Mouse (Mus musculus): ENCODE results near the gene Mad2l2. TPM values are rescaled to one million over a fixed set of nuclear protein-coding genes. Genes with fewer than 3 reads are reported as not detected.
A peak's percentile ranks its signal among the peaks of the same experiment; 100 is the strongest.

Gene Mad2l2
- polyA plus RNA-seq, 1 experiment from 2014 or later, result 47.5 TPM

- H3K27ac ChIP-seq (ENCODE audit: low read depth), result 0 out of 2 replicates have a peak overlapping the region, but pooled peaks have one; percentile 43
- no peaks in the 10 kb centered on the region for H3K36me3 ChIP-seq (ENCODE audit: control insufficient read depth, insufficient read depth, low read length)
- ATAC-seq (replicated peaks; ENCODE audit: low FRiP score, low TSS enrichment, low read depth) (peak; percentile 62), DNase-seq (ENCODE audit: low spot score) (no peak)
- peaks cover 21% of the 10 kb centered on the region for H3K4me1 ChIP-seq (replicated peaks; ENCODE audit: control insufficient read depth, insufficient read depth, low read length)
- H3K27me3 ChIP-seq (replicated peaks; ENCODE audit: control insufficient read depth, insufficient read depth, low read length), result no peaks in the 10 kb centered on the region
- peak overlapping the region; percentile 71 for H3K9ac ChIP-seq (ENCODE audit: low read length)
- WGBS, result 5% methylated on average over 22 of the region's 30 CpGs
- peak overlapping the region; percentile 81 for H3K4me3 ChIP-seq (ENCODE audit: low read depth, low read length)
- no peaks in the 10 kb centered on the region for H3K9me3 ChIP-seq (ENCODE audit: control insufficient read depth, low read length)
- peak overlapping the region; percentile 81 for H3K4me2 ChIP-seq (ENCODE audit: low read length)
Observed at GRCm38 (mm10) chr4:148087091-148087906, 42.9 kb upstream of the Mad2l2 start.

DNA sequence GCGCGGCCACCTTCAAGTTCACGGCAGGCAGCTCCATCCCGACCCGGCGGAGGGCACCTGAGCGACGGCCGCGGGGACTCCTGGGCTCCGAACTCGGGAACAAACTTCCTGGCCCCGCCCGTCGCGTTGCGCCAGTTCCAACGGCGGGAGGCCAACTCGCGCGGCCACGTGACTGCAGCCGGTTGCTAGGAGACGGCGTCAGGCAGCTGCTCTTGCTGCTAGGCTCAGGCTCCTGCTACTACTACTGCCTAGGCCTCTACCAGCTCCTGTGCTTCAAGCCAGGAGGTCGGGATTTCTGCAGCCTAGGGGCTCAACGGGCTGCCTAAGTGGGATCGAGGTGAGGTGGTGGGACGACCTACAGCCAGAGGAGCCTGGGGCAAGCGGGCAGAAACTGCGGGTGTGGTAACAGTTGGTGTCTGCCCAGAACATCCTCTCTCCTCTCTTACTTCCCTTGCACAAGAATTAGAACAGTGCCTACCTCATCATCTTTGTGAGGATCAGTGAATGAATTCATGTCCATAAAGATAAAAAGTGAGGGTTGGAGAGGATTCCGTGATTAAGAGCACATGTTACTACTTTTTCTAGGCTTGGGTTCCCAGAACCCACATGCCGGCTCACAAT is 42.2 kb upstream of the Mad2l2 start, which contains the start of gene Agtrap:
Gene Agtrap, minus strand, starts transcription at position 125 of the 621 bp plus-strand sequence.
- ATAC-seq (replicated peaks; ENCODE audit: low FRiP score, low TSS enrichment, low read depth), result peak; percentile 93

GRCm38 (mm10) chr4:148089166-148089565 is 41.0 kb upstream of the Mad2l2 start:
- Histone ChIP-seq H3K4me3 (ENCODE audit: low read depth, low read length) (no peak overlapping the region), H3K27me3 (replicated peaks; ENCODE audit: control insufficient read depth, insufficient read depth, low read length) (no peaks in the 10 kb centered on the region), H3K36me3 (ENCODE audit: control insufficient read depth, insufficient read depth, low read length) (no peaks in the 10 kb centered on the region), H3K27ac (ENCODE audit: low read depth) (no peak overlapping the region), H3K9me3 (ENCODE audit: control insufficient read depth, low read length) (no peaks in the 10 kb centered on the region), H3K9ac (ENCODE audit: low read length) (no peak overlapping the region), H3K4me1 (replicated peaks; ENCODE audit: control insufficient read depth, insufficient read depth, low read length) (peaks cover 17% of the 10 kb centered on the region), H3K4me2 (ENCODE audit: low read length) (no peak overlapping the region)
- 71% methylated on average over 4 of the region's 4 CpGs for WGBS
- ATAC-seq (replicated peaks; ENCODE audit: low FRiP score, low TSS enrichment, low read depth) (no peak), DNase-seq (ENCODE audit: low spot score) (no peak)

More for the DNA sequence above, 42.2 kb upstream of the Mad2l2 start, which contains the start of gene Agtrap:
- no peaks in the 10 kb centered on the region for H3K36me3 ChIP-seq (ENCODE audit: control insufficient read depth, insufficient read depth, low read length)
- H3K4me2 ChIP-seq (ENCODE audit: low read length), result peak within 1 kb of the TSS; percentile 81
- H3K9ac ChIP-seq (ENCODE audit: low read length), result peak within 1 kb of the TSS; percentile 71
- 0 out of 2 replicates have a peak within 1 kb of the TSS, but pooled peaks have one; percentile 43 for H3K27ac ChIP-seq (ENCODE audit: low read depth)
- no peaks in the 10 kb centered on the region for H3K27me3 ChIP-seq (replicated peaks; ENCODE audit: control insufficient read depth, insufficient read depth, low read length)
- peak; percentile 92 for DNase-seq (ENCODE audit: low spot score)
- H3K9me3 ChIP-seq (ENCODE audit: control insufficient read depth, low read length), result no peaks in the 10 kb centered on the region
- 7% methylated on average over 34 of the region's 34 CpGs for WGBS
- peak within 1 kb of the TSS; percentile 81 for H3K4me3 ChIP-seq (ENCODE audit: low read depth, low read length)
- peaks cover 21% of the 10 kb centered on the region for H3K4me1 ChIP-seq (replicated peaks; ENCODE audit: control insufficient read depth, insufficient read depth, low read length)

DNA sequence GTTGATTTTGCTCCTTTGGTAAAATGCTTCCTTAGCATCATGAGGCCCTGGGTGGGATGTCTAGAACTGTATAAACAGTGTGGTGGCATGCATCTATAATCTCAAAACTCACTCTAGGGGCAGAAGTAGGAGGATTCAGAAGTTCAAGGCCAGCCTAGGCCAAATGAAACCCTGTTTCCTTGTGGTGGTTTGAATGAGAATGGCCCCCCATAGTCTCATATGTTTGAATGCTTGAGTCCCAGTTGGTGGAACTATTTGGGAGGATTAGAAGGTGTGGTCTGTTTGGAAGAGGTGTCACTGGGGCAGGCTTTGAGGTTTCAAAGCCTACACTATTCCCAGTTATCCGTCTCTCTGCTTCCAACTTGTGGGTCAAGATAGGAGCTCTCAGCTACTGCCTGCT is 39.0 kb upstream of the Mad2l2 start:
- Histone ChIP-seq H3K4me2 (ENCODE audit: low read length) (no peak overlapping the region), H3K4me1 (replicated peaks; ENCODE audit: control insufficient read depth, insufficient read depth, low read length) (peaks cover 7% of the 10 kb centered on the region; the same call in 1 of the 2 replicates), H3K36me3 (ENCODE audit: control insufficient read depth, insufficient read depth, low read length) (no peaks in the 10 kb centered on the region), H3K27me3 (replicated peaks; ENCODE audit: control insufficient read depth, insufficient read depth, low read length) (no peaks in the 10 kb centered on the region), H3K9ac (ENCODE audit: low read length) (no peak overlapping the region), H3K4me3 (ENCODE audit: low read depth, low read length) (no peak overlapping the region), H3K27ac (ENCODE audit: low read depth) (no peak overlapping the region), H3K9me3 (ENCODE audit: control insufficient read depth, low read length) (no peaks in the 10 kb centered on the region)
- ATAC-seq (replicated peaks; ENCODE audit: low FRiP score, low TSS enrichment, low read depth), result no peak
- DNase-seq (ENCODE audit: low spot score), result no peak
- WGBS, result 92% methylated on average over 1 of the region's 1 CpGs

DNA sequence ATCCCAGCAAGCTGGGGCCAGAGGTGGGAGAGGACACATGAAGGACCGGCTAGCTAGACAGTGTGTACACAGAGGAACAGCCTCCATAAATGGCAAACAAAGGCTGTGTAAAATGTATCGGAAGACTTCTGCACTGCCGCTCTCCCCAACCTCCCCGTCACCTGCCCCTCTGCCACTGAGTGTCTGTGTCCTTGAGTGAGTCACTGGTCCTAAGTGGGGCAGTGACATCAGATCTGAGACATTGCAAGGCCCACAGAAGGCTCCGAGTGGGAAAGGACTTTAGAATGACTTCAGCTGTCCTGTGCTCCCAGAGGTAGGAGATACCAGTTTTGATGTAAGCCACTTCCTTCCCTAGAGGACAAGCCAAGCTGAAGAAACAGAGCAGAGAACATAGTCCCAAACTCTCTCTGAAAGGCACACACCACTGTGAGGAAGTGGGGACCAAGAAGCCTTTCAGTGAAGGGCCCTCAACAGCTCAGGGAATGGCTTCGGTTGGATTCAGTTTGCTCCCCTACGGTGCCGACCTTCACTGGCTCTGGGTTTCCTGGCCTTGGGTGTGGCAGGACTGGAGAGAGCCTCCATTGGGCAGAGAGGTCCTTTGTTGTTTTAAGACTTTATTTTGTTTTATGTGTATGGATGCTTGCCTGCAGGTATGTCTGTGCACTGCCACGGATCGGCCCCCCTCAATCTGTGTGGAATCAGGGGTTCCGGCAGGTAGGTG is 37.5 kb upstream of the Mad2l2 start:
- Histone ChIP-seq H3K4me3 (ENCODE audit: low read depth, low read length) (no peak overlapping the region), H3K27me3 (replicated peaks; ENCODE audit: control insufficient read depth, insufficient read depth, low read length) (no peaks in the 10 kb centered on the region), H3K36me3 (ENCODE audit: control insufficient read depth, insufficient read depth, low read length) (no peaks in the 10 kb centered on the region), H3K9me3 (ENCODE audit: control insufficient read depth, low read length) (no peaks in the 10 kb centered on the region), H3K9ac (ENCODE audit: low read length) (no peak overlapping the region), H3K4me1 (replicated peaks; ENCODE audit: control insufficient read depth, insufficient read depth, low read length) (no peaks in the 10 kb centered on the region), H3K4me2 (ENCODE audit: low read length) (no peak overlapping the region), H3K27ac (ENCODE audit: low read depth) (no peak overlapping the region)
- no peak for DNase-seq (ENCODE audit: low spot score)
- WGBS, result 83% methylated on average over 11 of the region's 11 CpGs
- ATAC-seq (replicated peaks; ENCODE audit: low FRiP score, low TSS enrichment, low read depth), result no peak

DNA sequence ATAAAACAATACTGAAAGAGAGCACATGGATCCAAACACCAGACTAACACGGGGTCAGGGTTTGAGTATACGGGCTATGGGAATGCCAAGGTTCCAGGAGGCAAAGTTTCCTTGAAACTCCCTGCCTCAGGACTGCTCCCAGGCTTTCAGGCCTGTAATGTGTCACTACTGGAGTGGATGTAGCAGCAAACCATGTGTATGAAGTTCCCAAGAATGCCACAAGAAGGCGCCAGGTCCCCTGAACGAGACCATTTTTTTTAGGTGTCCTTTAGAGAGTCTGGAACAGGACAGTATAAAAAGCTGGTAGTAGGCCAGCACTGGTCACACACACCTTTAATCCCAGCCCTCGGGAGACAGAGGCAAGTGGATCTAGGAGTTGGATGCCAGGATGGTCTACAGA is 36.0 kb upstream of the Mad2l2 start:
- 87% methylated on average over 5 of the region's 5 CpGs for WGBS
- Histone ChIP-seq H3K27me3 (replicated peaks; ENCODE audit: control insufficient read depth, insufficient read depth, low read length) (no peaks in the 10 kb centered on the region), H3K27ac (ENCODE audit: low read depth) (no peak overlapping the region), H3K9ac (ENCODE audit: low read length) (no peak overlapping the region), H3K4me2 (ENCODE audit: low read length) (no peak overlapping the region), H3K4me1 (replicated peaks; ENCODE audit: control insufficient read depth, insufficient read depth, low read length) (no peaks in the 10 kb centered on the region), H3K4me3 (ENCODE audit: low read depth, low read length) (no peak overlapping the region), H3K9me3 (ENCODE audit: control insufficient read depth, low read length) (no peaks in the 10 kb centered on the region), H3K36me3 (ENCODE audit: control insufficient read depth, insufficient read depth, low read length) (no peaks in the 10 kb centered on the region)
- ATAC-seq (replicated peaks; ENCODE audit: low FRiP score, low TSS enrichment, low read depth), result no peak
- DNase-seq (ENCODE audit: low spot score), result no peak

- H3K9ac ChIP-seq (ENCODE audit: low read length), result no peak overlapping the region
- H3K4me1 ChIP-seq (replicated peaks; ENCODE audit: control insufficient read depth, insufficient read depth, low read length), result no peaks in the 10 kb centered on the region
Observed at GRCm38 (mm10) chr4:148095081-148095480, 35.1 kb upstream of the Mad2l2 start.

DNA sequence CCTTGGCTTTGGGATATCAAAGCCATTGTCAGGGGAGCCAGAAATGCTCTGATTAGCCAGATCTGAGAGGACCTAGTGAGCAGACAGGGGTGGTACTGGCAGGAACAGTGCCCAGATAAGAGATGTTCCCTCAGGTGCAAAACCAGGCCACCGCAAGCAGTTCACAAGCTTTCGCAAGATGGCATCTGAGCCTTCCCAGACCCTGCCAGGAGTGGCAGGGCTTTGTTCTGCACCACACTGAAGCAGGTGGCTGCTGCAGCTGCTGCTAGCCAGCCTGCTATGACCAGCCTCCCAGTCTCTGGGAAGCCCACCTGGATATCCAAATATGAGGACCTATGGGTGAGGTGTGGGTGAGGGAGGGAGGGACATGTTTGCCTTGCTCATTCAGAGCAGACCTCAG is 32.2 kb upstream of the Mad2l2 start:
- Histone ChIP-seq H3K9ac (ENCODE audit: low read length) (no peak overlapping the region), H3K4me3 (ENCODE audit: low read depth, low read length) (no peak overlapping the region), H3K27ac (ENCODE audit: low read depth) (no peak overlapping the region), H3K9me3 (ENCODE audit: control insufficient read depth, low read length) (no peaks in the 10 kb centered on the region), H3K27me3 (replicated peaks; ENCODE audit: control insufficient read depth, insufficient read depth, low read length) (no peaks in the 10 kb centered on the region), H3K4me2 (ENCODE audit: low read length) (no peak overlapping the region), H3K36me3 (ENCODE audit: control insufficient read depth, insufficient read depth, low read length) (no peaks in the 10 kb centered on the region), H3K4me1 (replicated peaks; ENCODE audit: control insufficient read depth, insufficient read depth, low read length) (peaks cover 3% of the 10 kb centered on the region)
- ATAC-seq (replicated peaks; ENCODE audit: low FRiP score, low TSS enrichment, low read depth) (no peak), DNase-seq (ENCODE audit: low spot score) (no peak)
- WGBS, result 85% methylated on average over 2 of the region's 2 CpGs

More at GRCm38 (mm10) chr4:148095081-148095480, 35.1 kb upstream of the Mad2l2 start:
- no peaks in the 10 kb centered on the region for H3K36me3 ChIP-seq (ENCODE audit: control insufficient read depth, insufficient read depth, low read length)
- no peaks in the 10 kb centered on the region for H3K27me3 ChIP-seq (replicated peaks; ENCODE audit: control insufficient read depth, insufficient read depth, low read length)
- no peak for ATAC-seq (replicated peaks; ENCODE audit: low FRiP score, low TSS enrichment, low read depth)
- H3K27ac ChIP-seq (ENCODE audit: low read depth), result no peak overlapping the region
- H3K4me2 ChIP-seq (ENCODE audit: low read length), result no peak overlapping the region
- H3K9me3 ChIP-seq (ENCODE audit: control insufficient read depth, low read length), result no peaks in the 10 kb centered on the region
- 80% methylated on average over 4 of the region's 4 CpGs for WGBS
- DNase-seq (ENCODE audit: low spot score), result no peak
- no peak overlapping the region for H3K4me3 ChIP-seq (ENCODE audit: low read depth, low read length)
